Mouse (Mus musculus) MEL (cell line): ENCODE measurements at regions not wholly inside any gene's neighbourhood (a gene's known extent, or its start where the extent isn't known, plus 50 kb on each side); places are given as distances from the start of the nearest gene placed in this dataset.
A peak's percentile ranks its signal among the peaks of the same experiment; 100 is the strongest.

ENCODE experiments used
- DNase-seq: peaks from one replicate; pipeline ENCODE4 v3.0.0; 2011; ENCODE audit warnings: low read depth, low spot score
- H3K27ac ChIP-seq: 2 replicates; pipeline ENCODE4 v1.5.1; 2012; ENCODE audit warnings: low read depth, mild to moderate bottlenecking, control low read depth, low read length, moderate library complexity; ENCODE audit not compliant: control insufficient read depth
- H3K27me3 ChIP-seq, 2 experiments: fragments of 150-350 bp in 1 of 2; sonication (generic) in 1 of 2; 2 replicates each; pipeline ENCODE4 v1.6.1; 2012; ENCODE audit warnings: low read length in 2 of 2, mild to moderate bottlenecking in 2 of 2, improper control_type of control experiment in 1 of 2, moderate library complexity in 1 of 2; ENCODE audit not compliant: insufficient read depth in 2 of 2, control insufficient read depth in 1 of 2
- H3K36me3 ChIP-seq, 2 experiments: 2 replicates each; pipeline ENCODE4 v1.6.1; 2012 to 2014; ENCODE audit warnings: low read length in 2 of 2, improper control_type of control experiment in 1 of 2, inconsistent platforms in 1 of 2, mild to moderate bottlenecking in 1 of 2; ENCODE audit not compliant: insufficient read depth in 2 of 2, control insufficient read depth in 1 of 2
- H3K4me1 ChIP-seq, 2 experiments: fragments of 150-350 bp in 1 of 2; sonication (generic) in 1 of 2; 2 replicates each; pipeline ENCODE4 v1.6.1; 2012; ENCODE audit warnings: low read length in 2 of 2, improper control_type of control experiment in 1 of 2, mild to moderate bottlenecking in 1 of 2; ENCODE audit not compliant: insufficient read depth in 2 of 2, control insufficient read depth in 1 of 2
- H3K4me3 ChIP-seq, 2 experiments: fragments of 150-350 bp in 1 of 2; sonication (generic) in 1 of 2; 2 replicates each; pipeline ENCODE4 v1.5.1; 2012; ENCODE audit warnings: low read depth in 2 of 2, low read length in 2 of 2, mild to moderate bottlenecking in 2 of 2, moderate library complexity in 2 of 2, control low read depth in 1 of 2, improper control_type of control experiment in 1 of 2; ENCODE audit not compliant: control insufficient read depth in 1 of 2, insufficient read depth in 1 of 2
- H3K79me2 ChIP-seq: 2 replicates; pipeline ENCODE4 v1.6.1; 2012; ENCODE audit warnings: mild to moderate bottlenecking, low read length, moderate library complexity; ENCODE audit not compliant: control insufficient read depth, poor library complexity, insufficient read depth
- H3K9ac ChIP-seq: 2 replicates; pipeline ENCODE4 v1.6.1; 2012; ENCODE audit warnings: low read depth, mild to moderate bottlenecking, control low read depth, low read length, moderate library complexity; ENCODE audit not compliant: control insufficient read depth, poor library complexity, severe bottlenecking
- H3K9me3 ChIP-seq: fragments of 150-350 bp; sonication (generic); replicated peaks from 2 replicates; pipeline ENCODE4 v1.6.1; 2012; ENCODE audit warnings: mild to moderate bottlenecking, low read length, improper control_type of control experiment, moderate library complexity; ENCODE audit not compliant: insufficient read depth
- BHLHE40 ChIP-seq: IDR thresholded peaks from 2 replicates; pipeline ENCODE4 v1.6.1; 2012; ENCODE audit warnings: low read depth, mild to moderate bottlenecking, inconsistent platforms, low read length, improper control_type of control experiment, borderline replicate concordance
- ETS1 ChIP-seq: IDR thresholded peaks from 2 replicates; pipeline ENCODE4 v1.6.1; 2012; ENCODE audit warnings: low read depth, mild to moderate bottlenecking, inconsistent platforms, low read length, improper control_type of control experiment, moderate library complexity
- HCFC1 ChIP-seq: IDR thresholded peaks from 2 replicates; pipeline ENCODE4 v1.6.1; 2012; ENCODE audit warnings: low read depth, mild to moderate bottlenecking, inconsistent platforms, low read length, improper control_type of control experiment, moderate library complexity
- JUND ChIP-seq: IDR thresholded peaks from 2 replicates; pipeline ENCODE4 v1.6.1; 2011; ENCODE audit warnings: low read depth, mild to moderate bottlenecking, improper control_type of control experiment, low read length
- NELFE ChIP-seq: IDR thresholded peaks from 2 replicates; pipeline ENCODE4 v1.6.1; 2011; ENCODE audit warnings: low read depth, low read length, improper control_type of control experiment
- POLR2AphosphoS5 ChIP-seq: IDR thresholded peaks from 2 replicates; pipeline ENCODE4 v1.6.1; 2012; ENCODE audit warnings: low read depth, borderline replicate concordance, mild to moderate bottlenecking, inconsistent platforms, low read length, moderate library complexity, mixed read lengths
- RAD21 ChIP-seq: IDR thresholded peaks from 2 replicates; pipeline ENCODE4 v1.6.1; 2011; ENCODE audit warnings: mild to moderate bottlenecking, low read depth, low read length, improper control_type of control experiment
- SIN3A ChIP-seq: IDR thresholded peaks from 2 replicates; pipeline ENCODE4 v1.6.1; 2012; ENCODE audit warnings: low read length, improper control_type of control experiment, inconsistent platforms
- SMC3 ChIP-seq: IDR thresholded peaks from 2 replicates; pipeline ENCODE4 v1.6.1; 2011; ENCODE audit warnings: low read depth, low read length, improper control_type of control experiment
- TAL1 ChIP-seq: IDR thresholded peaks from 2 replicates; pipeline ENCODE4 v1.6.1; 2012; ENCODE audit warnings: mild to moderate bottlenecking, inconsistent platforms, low read length, moderate library complexity, mixed read lengths
- TCF12 ChIP-seq: IDR thresholded peaks from 2 replicates; pipeline ENCODE4 v1.6.1; 2014; ENCODE audit warnings: low read depth, mild to moderate bottlenecking, inconsistent platforms, low read length, improper control_type of control experiment, moderate library complexity
- UBTF ChIP-seq: IDR thresholded peaks from 2 replicates; pipeline ENCODE4 v1.6.1; 2012; ENCODE audit warnings: low read depth, mild to moderate bottlenecking, inconsistent platforms, low read length, improper control_type of control experiment, moderate library complexity, borderline replicate concordance; ENCODE audit not compliant: insufficient read depth
- ZNF384 ChIP-seq: IDR thresholded peaks from 2 replicates; pipeline ENCODE4 v1.6.1; 2012; ENCODE audit warnings: low read depth, mild to moderate bottlenecking, inconsistent platforms, low read length, improper control_type of control experiment

- H3K79me2 ChIP-seq: no peaks in the 10 kb centered on the region; the same call in 1 of the 2 replicates
- peak overlapping the region; percentile 61 to 79 for H3K4me3 ChIP-seq
- H3K36me3 ChIP-seq: peaks cover 0 to 2% of the 10 kb centered on the region in 2 experiments; a peak in 1 of 4 replicates
- peaks cover 0 to 5% of the 10 kb centered on the region in 2 experiments; a peak in 2 of 4 replicates for H3K4me1 ChIP-seq
- no peak for DNase-seq
- TF ChIP-seq SMC3: no peak
- no peak for TF ChIP-seq ETS1
- no peak for TF ChIP-seq JUND
- H3K9me3 ChIP-seq: no peaks in the 10 kb centered on the region
- peaks cover 2 to 4% of the 10 kb centered on the region in 2 experiments; a peak in 1 of 4 replicates for H3K27me3 ChIP-seq
- H3K27ac ChIP-seq: peak overlapping the region; percentile 46; the same call in 1 of the 2 replicates
- peak overlapping the region; percentile 73 for H3K9ac ChIP-seq
Measured at GRCm38 (mm10) chr2:18588232-18588631, 84.0 kb upstream of the Commd3 start.

- H3K4me3 ChIP-seq: peak overlapping the region; percentile 61 to 79
- peak overlapping the region; percentile 46 for H3K27ac ChIP-seq
- H3K79me2 ChIP-seq: no peaks in the 10 kb centered on the region; the same call in 1 of the 2 replicates
- H3K9ac ChIP-seq: peak overlapping the region; percentile 73
- TF ChIP-seq POLR2AphosphoS5: no peak
- no peak for TF ChIP-seq TCF12
- no peak for TF ChIP-seq RAD21
- no peak for TF ChIP-seq NELFE
- peak; percentile 95 for TF ChIP-seq ZNF384
- TF ChIP-seq HCFC1: no peak
- no peak for TF ChIP-seq SIN3A
- TF ChIP-seq BHLHE40: no peak
- 0 out of 2 replicates have a peak, but pooled peaks have one; percentile 14 for TF ChIP-seq ETS1
- no peak for TF ChIP-seq TAL1
- no peak for TF ChIP-seq SMC3
- no peak for TF ChIP-seq UBTF
- DNase-seq: peak; percentile 83
- peaks cover 2 to 4% of the 10 kb centered on the region in 2 experiments; a peak in 1 of 4 replicates for H3K27me3 ChIP-seq
- no peaks in the 10 kb centered on the region for H3K9me3 ChIP-seq
- H3K36me3 ChIP-seq: peaks cover 0 to 2% of the 10 kb centered on the region in 2 experiments; a peak in 1 of 4 replicates
- H3K4me1 ChIP-seq: peaks cover 0 to 5% of the 10 kb centered on the region in 2 experiments; a peak in 2 of 4 replicates
Measured at GRCm38 (mm10) chr2:18587746-18588231, 84.4 kb upstream of the Commd3 start.
